Mouse (Mus musculus): Measurements from ENCODE around the gene Adamts1.

DNA sequence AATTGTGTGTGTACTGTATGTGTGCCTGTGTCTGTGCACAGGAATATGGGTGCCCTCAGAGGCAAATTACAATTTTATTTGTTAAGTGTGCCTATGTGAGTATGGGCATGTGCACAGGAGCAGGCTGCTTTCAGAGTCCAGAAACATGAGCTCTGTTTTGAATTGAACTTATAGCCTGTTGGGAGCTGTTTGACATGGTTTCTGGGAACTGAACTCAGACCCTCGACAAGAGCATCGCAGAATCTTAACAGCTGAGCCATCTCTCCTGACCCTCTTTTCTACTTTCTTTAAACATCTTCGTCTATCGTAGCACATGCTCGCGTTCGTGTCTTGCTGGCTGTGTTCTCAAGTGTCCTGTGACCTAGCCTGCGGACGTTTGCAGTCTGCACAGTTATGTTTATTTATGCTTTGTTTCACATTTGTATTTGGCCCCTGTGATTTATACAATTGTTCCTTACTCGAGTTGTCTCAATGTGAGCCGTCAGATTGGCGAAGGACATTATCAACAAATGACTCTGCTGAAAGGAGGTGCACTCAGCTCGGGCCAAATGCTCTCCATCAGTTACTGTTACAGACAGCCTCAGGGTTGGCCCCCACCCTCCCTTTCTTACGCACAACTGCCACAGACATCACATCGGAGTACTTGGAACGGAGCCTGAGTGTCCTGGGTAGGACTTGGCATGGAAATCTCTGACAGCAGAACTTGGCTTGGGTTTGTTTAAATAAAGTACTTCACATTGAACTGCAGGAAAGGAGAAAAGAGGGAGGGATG lies 55.1 kb downstream of the Adamts1 start:
- no peak for TF ChIP-seq CTCF (IDR thresholded peaks at IDR 0.05; ENCODE audit: low read depth)
- no peak for TF ChIP-seq EP300 (IDR thresholded peaks at IDR 0.05; ENCODE audit: low read depth)
